Mouse (Mus musculus) CD4-positive, CD25-positive, alpha-beta regulatory T cell, adult 2 months (primary cell): Measurements from ENCODE around the gene Cops3.
"Not testable (repeated sequence)": the region's sequence is repeated elsewhere in the genome, so short reads cannot be mapped to it uniquely, and the experiment has no call there.

Experiments used
- DNase-seq: peaks from one replicate; pipeline ENCODE4 v3.0.0-alpha.2; 2012; ENCODE audit warnings: low read depth, low spot score

Gene Cops3

GRCm38 (mm10) chr11:59839459-59840126 is at the start of gene Cops3:
TSS of gene Cops3 (minus strand) at chr11:59839838.
- DNase-seq, result peak; percentile 98

- DNase-seq, result no peak
Measured at GRCm38 (mm10) chr11:59888151-59888550, 48.5 kb upstream of the Cops3 start.

- no peak for DNase-seq
Measured at GRCm38 (mm10) chr11:59886952-59887351, 47.3 kb upstream of the Cops3 start.

GRCm38 (mm10) chr11:59885217-59885986 is 45.8 kb upstream of the Cops3 start:
- DNase-seq, result peak; percentile 35

DNA sequence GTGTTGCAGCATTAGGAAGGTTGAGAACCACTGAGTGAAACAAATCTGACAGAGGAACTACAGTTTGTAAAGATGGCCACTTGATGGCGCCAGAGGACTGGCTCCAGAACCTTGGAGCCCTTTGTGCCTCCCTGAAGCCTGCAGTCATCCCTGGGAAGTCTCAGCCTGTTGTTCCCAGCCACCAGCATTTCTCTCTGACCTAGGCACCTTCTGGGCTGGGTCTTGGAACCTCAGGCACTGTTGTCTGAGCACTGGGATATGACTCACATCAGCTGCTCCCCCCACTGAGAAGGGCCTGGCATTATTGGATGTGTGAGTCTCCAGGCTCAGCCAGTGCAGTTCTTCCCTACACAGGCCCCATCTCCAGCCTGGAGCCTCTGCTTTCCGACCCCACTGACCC is 40.4 kb upstream of the Cops3 start:
- peak; percentile 78 for DNase-seq

GRCm38 (mm10) chr11:59872124-59872523 is 32.5 kb upstream of the Cops3 start:
- no peak for DNase-seq

- DNase-seq, result no peak
Measured at GRCm38 (mm10) chr11:59864316-59864715, 24.7 kb upstream of the Cops3 start.

GRCm38 (mm10) chr11:59860467-59860866 is 20.8 kb upstream of the Cops3 start:
- DNase-seq, result no peak

DNA sequence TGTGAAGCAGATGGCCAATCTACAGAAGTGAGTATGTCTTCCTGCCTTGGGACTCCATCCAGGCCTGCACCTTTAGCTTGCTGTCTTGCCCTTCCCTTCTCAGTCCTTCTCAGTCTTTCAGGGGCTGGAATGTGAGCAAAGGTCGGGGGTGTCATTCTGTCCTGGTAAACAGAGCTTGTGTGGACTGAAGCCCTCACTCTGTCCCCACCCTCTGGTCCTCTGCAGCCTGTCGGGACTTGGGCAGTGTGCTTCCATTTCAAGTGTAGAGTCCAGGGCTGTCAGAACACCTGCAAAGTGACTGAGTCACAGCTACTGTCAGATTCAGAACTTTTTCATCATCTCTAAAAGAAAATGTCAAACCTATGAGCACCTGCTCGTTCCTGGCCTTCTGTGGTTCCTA is 13.2 kb upstream of the Cops3 start:
- no peak for DNase-seq

DNA sequence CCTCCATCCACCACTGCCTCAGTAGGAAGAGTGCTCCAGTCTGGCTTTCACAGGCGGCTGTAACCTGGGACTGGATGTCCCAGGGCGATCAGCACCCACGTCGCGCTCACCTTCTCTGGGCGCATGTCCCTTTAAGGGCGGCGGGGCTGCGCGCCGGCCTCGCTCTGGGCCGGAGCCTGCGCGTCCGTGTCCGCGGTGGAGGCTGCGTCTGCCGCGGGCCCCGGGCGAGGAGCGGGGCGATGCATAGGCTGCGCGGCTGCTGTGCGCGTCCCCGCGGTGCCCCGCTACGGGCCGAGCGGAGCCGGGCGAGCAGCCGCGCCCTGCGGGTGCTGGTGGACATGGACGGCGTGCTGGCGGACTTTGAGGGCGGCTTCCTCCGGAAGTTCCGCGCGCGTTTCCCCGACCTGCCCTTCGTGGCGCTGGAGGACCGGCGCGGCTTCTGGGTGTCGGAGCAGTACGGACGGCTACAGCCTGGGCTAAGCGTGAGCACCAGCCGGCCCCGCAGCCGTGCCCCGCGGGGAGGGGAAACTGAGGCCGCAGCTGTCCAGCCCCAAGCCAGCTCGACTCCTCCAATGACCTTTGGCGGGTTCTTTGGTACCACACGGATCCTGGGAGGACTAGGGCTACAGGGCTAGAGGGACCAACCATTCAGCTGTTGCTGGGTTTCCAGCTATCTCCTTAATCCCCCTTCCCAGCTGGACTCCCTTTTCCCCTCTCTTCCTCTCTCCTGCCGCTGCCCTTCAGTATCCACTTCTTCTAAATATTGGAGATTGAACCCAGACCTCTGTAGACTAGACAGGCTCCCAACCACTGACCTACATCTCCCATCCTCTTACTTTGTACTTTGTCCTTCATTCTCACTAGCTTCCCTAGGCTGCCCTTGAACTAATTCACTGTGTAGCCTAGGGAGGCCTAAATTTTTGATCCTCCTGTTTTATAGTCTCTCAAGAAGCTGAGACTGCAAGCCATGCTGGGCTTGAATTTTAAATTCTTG is 8.6 kb upstream of the Cops3 start:
- DNase-seq, result peak; percentile 66

DNA sequence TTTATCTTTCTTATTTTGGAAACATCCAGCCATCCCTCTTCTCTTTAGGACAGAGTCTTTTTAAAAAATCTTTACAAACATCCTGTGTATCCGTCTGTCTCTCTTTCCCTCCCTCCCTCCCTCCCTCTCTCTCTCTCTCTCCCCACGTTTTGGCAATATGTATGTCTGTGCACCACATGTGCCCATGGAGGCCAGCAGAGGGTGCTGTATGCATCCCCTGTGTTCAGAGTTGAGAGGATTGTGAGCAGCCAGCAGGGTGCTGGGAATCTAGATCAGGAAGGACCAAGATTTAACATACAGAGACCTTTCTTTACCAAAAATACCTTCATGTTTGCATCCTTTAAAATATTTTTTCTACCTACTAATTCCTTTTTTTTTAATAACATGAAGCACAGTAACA is 7.5 kb upstream of the Cops3 start:
- peak; percentile 85 for DNase-seq

- DNase-seq, result no peak
Measured at GRCm38 (mm10) chr11:59846311-59846710, 6.7 kb upstream of the Cops3 start.

DNA sequence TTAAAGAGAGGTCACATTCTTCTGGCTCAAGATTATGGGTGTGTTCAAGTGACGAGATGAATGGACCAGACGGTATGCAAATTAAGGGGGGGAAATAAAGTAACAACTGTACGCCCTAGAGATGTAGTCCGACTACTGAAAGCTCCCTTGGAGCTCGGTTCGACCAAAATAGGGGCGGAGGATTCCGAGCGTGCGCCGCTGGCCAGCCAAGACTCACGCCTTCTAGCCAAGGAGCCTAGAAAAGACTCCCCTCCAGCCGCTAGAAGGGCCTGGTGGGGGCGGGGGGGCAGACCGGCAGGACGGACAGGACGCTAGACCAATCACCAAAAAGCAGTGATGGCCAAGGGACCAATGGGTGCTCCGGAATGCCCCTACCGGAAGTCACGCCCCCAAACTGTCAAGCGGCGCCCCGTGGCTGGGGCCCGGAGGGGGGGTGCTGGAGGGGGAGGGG is 605 bp downstream of the Cops3 start, which contains the start of gene Nt5m:
Gene Nt5m (plus strand): TSS at position 440 of the 451 bp plus-strand sequence.
- peak; percentile 95 for DNase-seq

DNA sequence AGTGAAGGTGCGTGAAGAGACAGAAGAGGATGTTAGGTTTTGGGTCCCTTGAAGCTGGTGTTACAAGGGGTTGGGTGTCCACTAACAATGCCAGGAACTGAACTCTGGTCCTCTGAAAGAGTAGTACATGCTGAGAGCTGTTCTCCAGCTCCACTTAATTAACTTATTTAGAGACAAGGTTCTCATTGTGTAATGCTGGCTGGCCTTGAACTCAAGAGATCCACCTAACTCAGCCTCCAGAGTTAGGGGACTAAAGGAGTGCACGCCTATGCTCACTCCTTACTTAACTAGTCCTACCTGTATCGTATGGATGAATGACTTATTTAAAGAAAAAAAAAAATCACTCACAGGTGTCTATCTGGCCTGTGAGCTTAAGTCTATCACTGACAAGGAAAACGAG is 1.2 kb downstream of the Cops3 start:
- DNase-seq, result no peak

GRCm38 (mm10) chr11:59837789-59838188 is 1.8 kb downstream of the Cops3 start:
- DNase-seq, result not testable (repeated sequence)

- DNase-seq, result no peak
Measured at GRCm38 (mm10) chr11:59821625-59822024, 18.0 kb downstream of the Cops3 start.

DNA sequence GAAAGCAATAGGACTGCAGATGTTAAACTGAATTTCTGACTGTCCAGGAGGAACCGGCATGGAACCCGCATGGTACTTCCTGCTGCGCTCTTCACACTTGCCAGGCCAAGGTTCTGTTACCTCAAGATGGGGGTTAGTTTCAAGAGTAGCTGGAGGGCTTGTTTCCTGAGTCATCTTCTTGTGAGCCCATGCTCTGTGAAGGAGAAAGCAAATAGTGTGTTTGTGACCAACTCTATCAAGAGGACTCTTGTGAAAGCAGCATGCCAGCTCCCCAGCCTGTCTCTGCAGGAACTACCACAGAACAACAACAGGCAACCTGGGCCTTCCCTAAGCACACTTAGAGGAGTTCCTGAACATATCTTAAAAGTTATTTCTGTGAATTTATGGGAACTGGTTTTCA is 21.7 kb downstream of the Cops3 start:
- DNase-seq, result no peak

GRCm38 (mm10) chr11:59815482-59816065 is 24.1 kb downstream of the Cops3 start:
- DNase-seq, result no peak

- no peak for DNase-seq
Measured at GRCm38 (mm10) chr11:59814936-59815335, 24.7 kb downstream of the Cops3 start.

DNA sequence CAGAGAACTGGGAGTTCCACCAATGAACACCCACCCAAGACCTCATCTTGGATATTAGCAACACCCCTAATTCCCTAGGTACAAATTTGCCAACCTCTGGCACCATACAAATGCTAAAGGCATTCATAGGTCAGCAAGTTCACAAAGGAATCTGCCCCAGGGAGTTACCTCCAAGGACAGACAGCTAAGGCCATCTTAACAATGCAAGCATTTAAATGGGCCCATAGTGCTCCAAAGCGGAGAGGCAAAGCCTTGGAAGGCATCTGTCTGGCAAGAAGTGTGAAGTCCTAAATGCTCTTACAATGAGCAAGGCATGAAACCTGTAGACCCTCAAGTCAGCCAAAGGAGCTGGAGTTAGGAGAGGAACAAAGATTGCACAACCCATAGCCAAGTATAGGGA is 25.3 kb downstream of the Cops3 start:
- no peak for DNase-seq

- DNase-seq, result no peak
Measured at GRCm38 (mm10) chr11:59813276-59813675, 26.4 kb downstream of the Cops3 start.
